Mouse (Mus musculus) midbrain, embryonic 12.5 days (tissue): Measurements from ENCODE around the gene Ahdc1. TPM values are rescaled to one million over a fixed set of nuclear protein-coding genes. Genes with fewer than 3 reads are reported as not detected.
A peak's percentile ranks its signal among the peaks of the same experiment; 100 is the strongest.

ENCODE experiments used
- ATAC-seq: fragments of 200-750 bp; cut with Nextera tagmentation; 2 replicates; pipeline ENCODE4 v1.8.0; 2017; ENCODE audit warnings: low read depth, moderate TSS enrichment, moderate library complexity; ENCODE audit not compliant: low FRiP score
- H3K27ac ChIP-seq: fragments of 300-500 bp; sonication (generic); replicated peaks from 2 replicates; pipeline ENCODE4 v1.5.1; 2016; ENCODE audit warnings: mild to moderate bottlenecking
- H3K27me3 ChIP-seq: fragments of 300-500 bp; sonication (generic); 2 replicates; pipeline ENCODE4 v1.6.1; 2016; ENCODE audit warnings: mild to moderate bottlenecking
- H3K36me3 ChIP-seq: fragments of 300-500 bp; sonication (generic); 2 replicates; pipeline ENCODE4 v1.6.1; 2016
- H3K4me1 ChIP-seq: fragments of 300-500 bp; sonication (generic); 2 replicates; pipeline ENCODE4 v1.6.1; 2016
- H3K4me2 ChIP-seq: fragments of 300-500 bp; sonication (generic); replicated peaks from 2 replicates; pipeline ENCODE4 v1.6.1; 2016; ENCODE audit warnings: mild to moderate bottlenecking, moderate library complexity
- H3K4me3 ChIP-seq: fragments of 300-500 bp; sonication (generic); 2 replicates; pipeline ENCODE4 v1.5.1; 2016; ENCODE audit warnings: mild to moderate bottlenecking
- H3K9ac ChIP-seq: fragments of 300-500 bp; sonication (generic); replicated peaks from 2 replicates; pipeline ENCODE4 v1.6.1; 2016; ENCODE audit warnings: mild to moderate bottlenecking, moderate library complexity
- H3K9me3 ChIP-seq: fragments of 300-500 bp; sonication (generic); 2 replicates; pipeline ENCODE4 v1.6.1; 2016; ENCODE audit warnings: mild to moderate bottlenecking
- whole genome bisulfite sequencing: fragments of 180-500 bp; shearing (Covaris S2); methylation state at CpG from one replicate; pipeline ENCODE4 v1.1.7; 2016; 5-methylcytosine and 5-hydroxymethylcytosine counted together
- polyA plus RNA-seq: library from polyadenylated mRNA; unstranded; fragments of >200 nt; fragmentation: Nextera tagmentation; extraction: Ambion mirVana; gene quantifications from 2 replicates; pipeline ENCODE4 v1.2.1, GENCODE M21; 2016

The Ahdc1 gene
- polyA plus RNA-seq, 1 experiment from 2014 or later = 9.1 TPM

DNA sequence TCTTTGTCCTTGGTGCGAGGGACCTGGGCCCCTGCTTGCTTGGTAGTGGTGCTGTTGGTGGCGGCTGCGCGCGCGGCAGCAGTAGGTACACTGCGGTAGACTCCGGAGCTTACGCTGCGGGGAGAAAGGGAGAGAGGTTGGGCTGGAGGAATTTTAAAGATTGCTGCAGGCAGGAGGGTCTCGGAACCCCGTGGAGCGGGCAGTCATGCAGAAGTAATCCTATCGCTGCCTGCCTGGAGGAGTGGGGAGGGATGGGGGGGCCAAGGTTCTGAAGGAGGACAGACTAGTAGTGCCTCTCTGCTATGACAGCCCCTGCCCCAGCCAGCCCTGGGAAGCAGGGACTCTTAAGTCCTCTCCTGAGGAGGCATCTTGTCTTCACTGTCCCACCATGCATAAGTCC lies 11.2 kb downstream of the Ahdc1 start:
- H3K36me3 ChIP-seq = 0 out of 2 replicates have a peak, but pooled peaks cover 4% of the 10 kb centered on the region
- peak overlapping the region; percentile 84 for H3K27ac ChIP-seq

GRCm38 (mm10) chr4:133022954-133023635 lies 12.0 kb downstream of the Ahdc1 start:
- Histone ChIP-seq H3K4me1 (peaks cover 91% of the 10 kb centered on the region), H3K4me2 (peak overlapping the region; percentile 51), H3K27me3 (peaks cover 13% of the 10 kb centered on the region; the same call in 1 of the 2 replicates), H3K9me3 (no peaks in the 10 kb centered on the region), H3K36me3 (0 out of 2 replicates have a peak, but pooled peaks cover 1% of the 10 kb centered on the region), H3K27ac (peak overlapping the region; percentile 84), H3K9ac (peak overlapping the region; percentile 24), H3K4me3 (peak overlapping the region; percentile 24; the same call in 1 of the 2 replicates)
- ATAC-seq = peak; percentile 57
- WGBS = 25% methylated on average over 14 of the region's 14 CpGs

More for the DNA sequence above, 11.2 kb downstream of the Ahdc1 start:
- peak; percentile 32 for ATAC-seq
- Histone ChIP-seq H3K9ac (peak overlapping the region; percentile 24), H3K4me3 (peak overlapping the region; percentile 24), H3K9me3 (no peaks in the 10 kb centered on the region), H3K4me2 (peak overlapping the region; percentile 51), H3K27me3 (peaks cover 13% of the 10 kb centered on the region; the same call in 1 of the 2 replicates), H3K4me1 (peaks cover 93% of the 10 kb centered on the region)
- WGBS = 2% methylated on average over 14 of the region's 14 CpGs

DNA sequence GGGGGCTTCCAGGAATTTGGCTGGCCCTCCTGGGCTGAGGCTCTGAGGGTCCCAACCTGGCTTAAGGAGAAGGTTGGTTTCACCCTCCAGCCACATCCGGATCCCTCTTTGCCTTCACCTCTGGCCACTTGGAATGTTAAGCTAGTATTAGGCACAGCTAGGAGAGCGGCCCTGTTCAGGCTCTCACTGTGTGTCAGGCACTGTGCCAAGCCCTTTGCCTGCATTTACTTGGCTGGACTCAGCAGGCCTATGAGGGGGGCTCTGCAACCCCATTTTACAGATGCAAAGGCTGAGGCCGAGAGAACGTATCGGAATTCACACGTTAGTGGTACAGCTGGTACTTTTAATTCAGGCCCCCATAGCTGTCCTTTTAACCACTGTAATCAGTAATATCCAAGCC lies 12.6 kb downstream of the Ahdc1 start:
- 73% methylated on average over 6 of the region's 6 CpGs for WGBS
- H3K9ac ChIP-seq = no peak overlapping the region
- ATAC-seq = no peak
- H3K27ac ChIP-seq = peak overlapping the region; percentile 84
- H3K4me3 ChIP-seq = no peak overlapping the region
- H3K4me2 ChIP-seq = no peak overlapping the region
- no peaks in the 10 kb centered on the region for H3K36me3 ChIP-seq
- H3K9me3 ChIP-seq = no peaks in the 10 kb centered on the region
- H3K27me3 ChIP-seq = peaks cover 10% of the 10 kb centered on the region; the same call in 1 of the 2 replicates
- peaks cover 87% of the 10 kb centered on the region for H3K4me1 ChIP-seq

DNA sequence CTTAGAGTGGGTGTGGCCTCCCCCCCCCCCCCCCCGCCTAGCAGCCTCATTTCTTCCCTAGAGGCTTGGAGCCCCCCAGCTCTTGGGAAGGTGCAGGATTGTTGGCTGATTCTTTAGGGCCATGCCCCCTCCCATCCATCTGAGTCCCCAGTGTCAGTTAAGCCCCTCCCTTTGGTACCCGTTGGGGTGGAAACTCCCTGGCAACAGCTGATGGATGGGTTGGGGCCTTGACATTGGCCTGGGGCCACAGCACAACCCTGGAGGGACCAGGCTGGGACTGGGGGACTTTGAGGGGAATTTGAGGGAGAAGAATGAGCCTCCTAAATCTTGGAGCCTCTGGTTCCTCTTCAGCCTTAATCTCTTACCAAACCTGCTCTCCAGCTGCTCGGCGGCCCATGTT lies 13.3 kb downstream of the Ahdc1 start:
- Histone ChIP-seq H3K36me3 (no peaks in the 10 kb centered on the region), H3K9me3 (no peaks in the 10 kb centered on the region), H3K4me2 (0 out of 2 replicates have a peak overlapping the region, but pooled peaks have one; percentile 3), H3K4me1 (peaks cover 83% of the 10 kb centered on the region), H3K9ac (peak overlapping the region; percentile 37; the same call in 1 of the 2 replicates), H3K4me3 (no peak overlapping the region), H3K27ac (peak overlapping the region; percentile 49), H3K27me3 (peaks cover 6% of the 10 kb centered on the region; the same call in 1 of the 2 replicates)
- 17% methylated on average over 3 of the region's 4 CpGs for WGBS
- no peak for ATAC-seq

DNA sequence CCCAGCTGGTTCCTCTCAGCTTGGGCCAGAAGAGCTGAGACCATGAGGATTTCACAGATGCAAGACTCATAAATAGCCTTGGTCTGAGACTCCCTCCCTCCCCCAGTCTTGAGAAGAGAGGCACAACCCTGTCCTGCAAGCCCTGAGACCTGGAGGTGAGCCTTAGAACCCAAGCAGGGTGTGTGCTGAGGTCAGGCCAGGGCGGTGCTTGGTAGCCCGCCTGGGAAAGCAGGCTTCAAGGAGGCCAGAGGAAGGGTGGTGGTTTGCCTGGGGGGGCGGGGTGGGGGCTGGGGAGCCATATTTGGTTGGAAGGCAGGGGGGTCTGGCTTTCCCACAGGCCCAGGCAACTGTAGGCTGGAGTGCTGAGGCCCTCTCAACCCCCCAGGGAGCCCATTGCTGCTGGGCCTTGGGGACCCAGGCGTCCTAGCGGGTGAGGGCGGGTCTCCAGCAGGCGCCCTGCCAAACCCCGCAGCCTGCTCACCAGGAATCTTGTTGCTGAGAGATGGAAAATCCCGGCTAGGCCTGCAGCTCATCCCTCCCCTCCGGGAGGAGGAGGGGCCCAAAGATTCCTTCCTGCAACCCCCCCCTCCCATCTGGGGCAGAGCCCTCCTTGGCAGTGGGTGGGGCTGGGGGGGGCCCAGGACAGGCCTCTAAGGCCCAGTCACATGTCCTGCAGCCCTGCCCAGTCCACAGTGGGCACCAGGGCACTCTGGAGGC lies 14.1 kb downstream of the Ahdc1 start:
- Histone ChIP-seq H3K4me1 (peaks cover 79% of the 10 kb centered on the region), H3K27ac (peak overlapping the region; percentile 49)

DNA sequence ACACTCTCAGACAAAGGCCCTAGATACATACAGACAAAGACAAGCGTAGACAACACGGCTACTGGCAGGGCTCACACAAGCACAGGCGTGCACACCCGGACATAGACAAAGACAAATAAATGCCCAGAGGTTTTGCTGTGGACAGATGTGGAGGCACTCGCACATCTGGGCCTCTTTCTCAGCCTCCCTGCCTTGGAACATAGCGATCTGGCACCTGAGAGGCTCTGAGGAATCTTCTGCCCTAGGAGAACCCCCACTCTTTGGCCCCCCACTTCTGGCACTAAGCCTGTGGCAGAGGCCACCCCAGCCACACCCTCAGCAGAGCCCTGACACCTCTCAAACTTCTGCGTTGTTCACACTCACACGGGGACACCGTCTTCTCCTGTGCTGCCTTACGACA lies 15.2 kb downstream of the Ahdc1 start:
- H3K4me2 ChIP-seq = no peak overlapping the region
- WGBS = 68% methylated on average over 10 of the region's 10 CpGs
- H3K4me1 ChIP-seq = peaks cover 68% of the 10 kb centered on the region
- no peaks in the 10 kb centered on the region for H3K36me3 ChIP-seq
- ATAC-seq = no peak
- H3K9me3 ChIP-seq = no peaks in the 10 kb centered on the region
- H3K4me3 ChIP-seq = no peak overlapping the region
- no peak overlapping the region for H3K9ac ChIP-seq
- H3K27ac ChIP-seq = no peak overlapping the region
- H3K27me3 ChIP-seq = peaks cover 6% of the 10 kb centered on the region; the same call in 1 of the 2 replicates

More for the DNA sequence above, 14.1 kb downstream of the Ahdc1 start:
- Histone ChIP-seq H3K4me2 (0 out of 2 replicates have a peak overlapping the region, but pooled peaks have one; percentile 7), H3K9ac (peak overlapping the region; percentile 37), H3K9me3 (no peaks in the 10 kb centered on the region), H3K36me3 (no peaks in the 10 kb centered on the region), H3K27me3 (peaks cover 6% of the 10 kb centered on the region; the same call in 1 of the 2 replicates), H3K4me3 (no peak overlapping the region)
- no peak for ATAC-seq
- WGBS = 15% methylated on average over 9 of the region's 10 CpGs

DNA sequence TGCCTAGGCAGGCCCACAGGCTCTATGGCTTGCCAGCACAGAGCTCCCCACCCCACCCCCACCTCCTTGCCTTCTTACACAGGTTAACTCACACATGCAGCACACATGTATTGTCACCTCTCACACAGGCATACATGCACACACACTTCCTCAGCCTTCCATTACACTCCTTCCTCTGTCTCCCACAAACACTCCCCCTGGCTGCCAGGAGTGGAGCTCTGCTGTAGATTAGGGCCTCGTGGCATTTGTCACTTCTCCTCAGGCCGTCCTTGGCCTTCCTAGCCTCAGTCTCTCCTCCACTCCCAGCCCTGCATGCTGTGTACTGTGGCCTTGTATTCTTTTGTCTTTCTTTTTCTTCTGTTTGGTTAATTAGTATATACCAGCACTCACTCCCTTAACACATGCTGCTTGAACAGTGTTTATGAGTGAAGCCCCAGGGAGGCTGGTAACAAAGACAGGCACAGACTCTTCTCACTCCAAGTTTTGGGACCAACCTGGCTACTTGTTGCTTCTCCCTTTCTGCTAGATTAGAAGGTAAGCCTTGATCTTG lies 15.8 kb downstream of the Ahdc1 start:
- no peak overlapping the region for H3K4me2 ChIP-seq
- H3K4me3 ChIP-seq = no peak overlapping the region
- H3K9me3 ChIP-seq = no peaks in the 10 kb centered on the region
- no peak overlapping the region for H3K27ac ChIP-seq
- peaks cover 61% of the 10 kb centered on the region for H3K4me1 ChIP-seq
- H3K9ac ChIP-seq = no peak overlapping the region
- ATAC-seq = no peak
- 28% methylated on average over 2 of the region's 2 CpGs for WGBS
- H3K36me3 ChIP-seq = no peaks in the 10 kb centered on the region
- H3K27me3 ChIP-seq = peaks cover 6% of the 10 kb centered on the region; the same call in 1 of the 2 replicates

- WGBS = 58% methylated on average over 10 of the region's 10 CpGs
- no peak overlapping the region for H3K4me2 ChIP-seq
- no peaks in the 10 kb centered on the region for H3K9me3 ChIP-seq
- no peak for ATAC-seq
- no peak overlapping the region for H3K9ac ChIP-seq
- H3K36me3 ChIP-seq = no peaks in the 10 kb centered on the region
- H3K4me3 ChIP-seq = no peak overlapping the region
- no peak overlapping the region for H3K27ac ChIP-seq
- peaks cover 6% of the 10 kb centered on the region; the same call in 1 of the 2 replicates for H3K27me3 ChIP-seq
- H3K4me1 ChIP-seq = peaks cover 53% of the 10 kb centered on the region
These were observed 16.7 kb downstream of the Ahdc1 start for GRCm38 (mm10) chr4:133027721-133028120.

GRCm38 (mm10) chr4:133028193-133028592 lies 17.1 kb downstream of the Ahdc1 start:
- Histone ChIP-seq H3K9ac (no peak overlapping the region), H3K4me3 (no peak overlapping the region), H3K4me2 (no peak overlapping the region), H3K4me1 (peaks cover 48% of the 10 kb centered on the region), H3K27me3 (peaks cover 6% of the 10 kb centered on the region; the same call in 1 of the 2 replicates), H3K36me3 (no peaks in the 10 kb centered on the region), H3K27ac (no peak overlapping the region), H3K9me3 (no peaks in the 10 kb centered on the region)
- WGBS = 87% methylated on average over 6 of the region's 6 CpGs
- ATAC-seq = no peak

GRCm38 (mm10) chr4:133028875-133029274 lies 17.8 kb downstream of the Ahdc1 start:
- WGBS = 89% methylated on average over 6 of the region's 6 CpGs
- H3K4me3 ChIP-seq = no peak overlapping the region
- no peak for ATAC-seq

GRCm38 (mm10) chr4:133032410-133033095 lies 21.5 kb downstream of the Ahdc1 start:
- H3K27ac ChIP-seq = no peak overlapping the region
- no peak for ATAC-seq
- H3K9me3 ChIP-seq = no peaks in the 10 kb centered on the region
- H3K36me3 ChIP-seq = no peaks in the 10 kb centered on the region
- peaks cover 25% of the 10 kb centered on the region for H3K27me3 ChIP-seq
- whole genome bisulfite sequencing = 92% methylated on average over 8 of the region's 8 CpGs
- H3K9ac ChIP-seq = no peak overlapping the region
- no peak overlapping the region for H3K4me3 ChIP-seq
- peaks cover 11% of the 10 kb centered on the region; the same call in 1 of the 2 replicates for H3K4me1 ChIP-seq
- H3K4me2 ChIP-seq = no peak overlapping the region

More at GRCm38 (mm10) chr4:133028875-133029274, 17.8 kb downstream of the Ahdc1 start:
- Histone ChIP-seq H3K4me2 (no peak overlapping the region), H3K27me3 (peaks cover 6% of the 10 kb centered on the region; the same call in 1 of the 2 replicates), H3K9ac (no peak overlapping the region), H3K27ac (no peak overlapping the region), H3K36me3 (no peaks in the 10 kb centered on the region), H3K4me1 (peaks cover 42% of the 10 kb centered on the region), H3K9me3 (no peaks in the 10 kb centered on the region)
